21 mouse cellular contexts compared by ENCODE assay signal in genomic region chr9:77849343-77849742, GRCm38 (mm10).
DNase-seq lines count a peak whose midpoint lies in the region; TF ChIP-seq lines count a peak whose summit lies in the region.
"Had no signal": no experiment of that assay in that cellular context is flagged by ENCODE, and none has a peak within 500 bp of the region (broad histone marks: within the 10 kb centered on the region; RNA-seq: fewer than 3 reads in every experiment).

No protein-coding gene starts in this region.

- intact Hi-C loops in left cerebral cortex, postnatal 14 days (cut with DNase I) = no loop called here
- intact Hi-C loops in heart, postnatal 14 days (cut with DNase I) = no loop called here

- peak; percentile 16 to 34 for DNase-seq in layer of hippocampus, adult 2 months (ENCODE audit: low spot score in 2 of 2)
- DNase-seq in layer of hippocampus, postnatal 10 days (ENCODE audit: low spot score in 2 of 2) = no peak
- DNase-seq in right cerebral cortex, adult 18-20 months = peak; percentile 63
- no peak for DNase-seq in right cerebral cortex, postnatal 4 days
- peak; percentile 43 to 65 for DNase-seq in left cerebral cortex, postnatal 14 days (ENCODE audit: low spot score in 2 of 2)
- peak; percentile 60 for DNase-seq in telencephalon, adult 2 months (ENCODE audit: low read depth, low spot score)
- DNase-seq in heart, postnatal 14 days = no peak
- DNase-seq: adrenal gland, postnatal 25 days; cerebellum, adult 9-10 months; gastrocnemius, postnatal 14 days; heart, adult 11 months; kidney, adult 9 months; kidney, postnatal 36 days; lung, postnatal 4 days; midbrain, embryonic 14.5 days; spleen, adult 18-20 months had no signal

- no peak for TF ChIP-seq CTCF in layer of hippocampus, adult 2 months (conservative IDR thresholded peaks at IDR 0.05)

- no peak overlapping the region for H3K27ac ChIP-seq in layer of hippocampus, adult 2 months
- H3K27ac ChIP-seq: hindbrain, embryonic 10.5 days; intestine, embryonic 15.5 days; limb, embryonic 13.5 days; liver, embryonic 15.5 days; neural tube, embryonic 12.5 days had no signal

- H3K4me3 ChIP-seq in layer of hippocampus, adult 2 months = no peak overlapping the region
- H3K4me3 ChIP-seq: hindbrain, embryonic 10.5 days; intestine, embryonic 15.5 days; limb, embryonic 13.5 days; liver, embryonic 15.5 days; neural tube, embryonic 12.5 days had no signal

Comparison
In these comparisons a context has a peak if more than half of its experiments do, and no peak if none do; other contexts are left out.
1. DNase-seq: peak in layer of hippocampus, adult 2 months (2 of 2), right cerebral cortex, adult 18-20 months (single experiment), left cerebral cortex, postnatal 14 days (2 of 2) and telencephalon, adult 2 months (single experiment); none in layer of hippocampus, postnatal 10 days (0 of 2), right cerebral cortex, postnatal 4 days (single experiment) and heart, postnatal 14 days (0 of 2).